Mouse (Mus musculus): ENCODE results near the gene Arl1.
"Not testable (repeated sequence)": the region's sequence is repeated elsewhere in the genome, so short reads cannot be mapped to it uniquely, and the experiment has no call there.

Gene Arl1

DNA sequence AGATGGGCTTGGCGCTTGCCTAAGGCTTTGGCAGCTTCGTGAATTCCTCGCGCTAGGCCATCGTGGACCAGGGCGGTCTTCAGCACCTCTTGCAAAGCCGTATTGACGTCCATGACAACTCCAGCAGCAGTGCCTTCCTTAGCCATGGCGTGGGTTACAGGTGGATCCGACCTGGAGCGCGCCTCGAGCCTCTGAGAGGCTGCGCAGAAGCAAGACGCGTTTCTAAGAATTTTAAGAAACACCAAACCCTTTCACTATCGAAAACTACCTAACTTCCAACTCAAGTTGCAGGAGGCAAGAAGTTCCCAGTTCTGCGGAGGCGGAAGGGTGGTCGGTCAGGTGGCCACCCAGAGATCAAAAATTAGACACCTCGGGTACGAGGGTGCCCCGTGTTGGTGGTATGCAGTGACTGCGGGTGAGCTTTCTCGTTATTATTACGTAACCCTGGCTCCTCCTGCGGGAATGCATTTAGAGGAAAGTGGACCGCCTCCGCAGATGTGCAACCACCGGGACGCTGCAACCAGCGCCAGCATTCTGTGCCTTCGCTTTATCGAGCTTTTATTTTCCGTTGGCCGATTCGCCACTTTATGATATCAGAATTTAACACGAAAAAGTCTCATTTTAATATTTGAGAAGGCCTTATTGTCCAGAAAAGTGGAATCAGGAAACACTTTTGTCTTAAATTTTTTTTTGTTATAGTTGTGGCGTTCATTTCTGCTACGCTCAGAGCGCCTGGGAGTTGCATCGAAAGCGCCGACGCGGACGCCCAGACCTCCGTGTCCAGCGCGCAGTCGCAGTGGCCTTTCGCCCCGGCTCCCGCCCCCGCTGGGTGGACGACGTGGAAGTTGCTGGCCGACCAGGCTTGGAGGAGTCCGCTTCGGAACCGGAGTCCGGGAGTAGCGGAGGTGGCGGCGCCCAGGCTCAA is at the start of gene Arl1:
TSS of gene Arl1 (plus strand) at position 288 of the 925 bp plus-strand sequence.
- DNase-seq (ENCODE audit: low read depth in 1 of 2, low spot score in 2 of 2), result peak; percentile 79 to 87

- no peak for DNase-seq (ENCODE audit: low read depth in 1 of 2, low spot score in 2 of 2)
Measured at GRCm38 (mm10) chr10:88682904-88683563, 47.6 kb upstream of the Arl1 start.

- DNase-seq (ENCODE audit: low read depth in 1 of 2, low spot score in 2 of 2), result no peak
Measured at GRCm38 (mm10) chr10:88684925-88685324, 45.7 kb upstream of the Arl1 start, which contains the start of gene Spic. TSS of gene Spic (minus strand) at chr10:88685015.

GRCm38 (mm10) chr10:88700938-88701337 is 29.7 kb upstream of the Arl1 start:
- DNase-seq (ENCODE audit: low read depth in 1 of 2, low spot score in 2 of 2), result no peak

DNA sequence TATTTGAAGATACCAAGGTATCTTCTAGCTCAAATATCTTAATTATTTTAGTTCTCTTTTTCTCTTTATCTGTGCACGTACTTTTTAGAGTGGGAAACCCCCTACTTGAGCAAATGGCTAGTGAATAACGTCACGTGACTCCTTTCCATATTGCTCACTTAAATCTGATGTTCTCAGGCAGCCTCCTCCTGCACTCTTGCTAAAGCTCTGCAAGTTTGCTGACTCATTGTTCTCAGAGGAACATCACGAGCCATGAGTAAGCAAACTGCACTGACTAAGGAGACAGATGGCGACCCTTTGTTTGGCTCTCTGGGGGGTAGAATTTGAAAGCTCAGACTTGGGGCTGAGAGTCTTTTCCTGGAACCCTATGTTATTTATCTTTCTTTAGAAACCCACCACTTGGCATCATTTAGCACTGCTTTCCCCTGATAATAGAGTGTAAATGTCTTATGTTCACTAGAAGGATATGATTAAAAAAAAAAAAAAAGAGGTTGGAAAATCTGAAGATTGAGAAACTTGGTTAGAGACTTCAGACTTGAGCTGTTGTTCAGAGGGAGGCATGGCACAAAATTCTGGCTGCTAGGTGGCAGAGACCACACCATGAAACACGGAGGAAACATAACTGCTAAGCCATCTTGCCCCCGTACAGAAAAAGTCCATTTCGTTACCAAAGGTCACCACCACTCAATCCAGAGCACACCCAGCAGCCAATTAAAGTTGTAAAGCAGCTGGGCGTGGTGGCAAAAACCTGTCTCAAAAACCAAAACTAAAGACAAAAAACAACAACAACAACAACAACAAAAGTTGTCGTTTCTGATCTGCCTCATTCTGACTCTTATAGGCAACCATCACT is 21.8 kb upstream of the Arl1 start:
- no peak for DNase-seq (ENCODE audit: low read depth in 1 of 2, low spot score in 2 of 2)

DNA sequence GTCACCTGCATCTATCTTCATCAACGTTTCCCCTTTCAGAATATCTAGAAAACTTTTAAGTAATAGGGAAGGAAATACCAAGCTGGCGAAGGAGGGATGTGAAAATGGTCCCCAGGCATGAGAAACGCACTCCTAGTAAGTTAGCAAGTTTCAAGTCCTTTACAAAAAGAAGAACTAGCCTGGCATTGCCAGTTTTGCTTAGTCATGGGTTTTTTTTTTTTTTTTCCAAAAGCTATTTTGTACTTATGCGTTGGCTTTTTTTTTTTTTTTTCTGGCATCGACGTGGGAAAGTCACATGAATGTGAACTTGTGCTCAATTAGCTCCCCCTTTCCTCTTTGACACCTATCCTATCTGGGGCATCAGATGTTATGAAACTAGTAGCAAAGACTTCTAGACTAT is 18.3 kb upstream of the Arl1 start:
- DNase-seq (ENCODE audit: low read depth in 1 of 2, low spot score in 2 of 2), result peak; percentile 23 to 24

- DNase-seq (ENCODE audit: low read depth in 1 of 2, low spot score in 2 of 2), result no peak
Measured at GRCm38 (mm10) chr10:88714744-88715143, 15.9 kb upstream of the Arl1 start.

- DNase-seq (ENCODE audit: low read depth in 1 of 2, low spot score in 2 of 2), result no peak
Measured at GRCm38 (mm10) chr10:88715621-88716020, 15.0 kb upstream of the Arl1 start.

GRCm38 (mm10) chr10:88716986-88717755 is 13.5 kb upstream of the Arl1 start:
- DNase-seq (ENCODE audit: low read depth in 1 of 2, low spot score in 2 of 2), result no peak

DNA sequence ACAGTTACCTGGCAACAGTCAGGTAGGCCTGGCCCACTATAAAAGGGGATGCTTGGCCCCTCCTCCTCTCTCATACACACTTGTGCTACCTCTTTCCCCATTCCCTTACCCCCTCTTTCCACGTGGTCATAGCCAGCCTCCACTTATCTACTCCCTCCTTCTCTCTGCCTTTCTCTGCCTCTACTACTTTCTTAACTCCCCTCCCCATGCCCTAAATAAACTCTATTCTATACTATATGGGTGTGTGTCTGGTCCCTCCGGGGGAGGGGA is 13.0 kb upstream of the Arl1 start:
- no peak for DNase-seq (ENCODE audit: low read depth in 1 of 2, low spot score in 2 of 2)

DNA sequence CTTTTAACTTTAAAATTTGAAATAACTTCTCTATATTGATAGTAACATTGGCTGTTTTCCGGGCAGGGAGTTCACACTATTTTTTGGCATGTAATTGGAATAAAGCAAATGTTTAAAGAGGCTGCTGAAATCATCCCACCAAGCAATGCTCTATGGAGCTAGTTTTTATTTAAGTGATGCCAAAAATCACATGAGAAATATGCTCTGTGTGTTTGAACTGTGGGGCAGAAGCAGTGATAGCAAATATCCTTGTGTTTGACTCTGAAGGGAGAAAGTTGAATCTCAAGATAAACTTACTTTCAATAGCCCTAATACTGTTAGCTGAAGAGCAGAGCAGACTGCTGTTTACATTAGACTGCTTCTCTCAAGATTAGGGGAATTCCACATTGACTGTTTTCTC is 11.0 kb upstream of the Arl1 start:
- DNase-seq (ENCODE audit: low read depth in 1 of 2, low spot score in 2 of 2), result no peak

DNA sequence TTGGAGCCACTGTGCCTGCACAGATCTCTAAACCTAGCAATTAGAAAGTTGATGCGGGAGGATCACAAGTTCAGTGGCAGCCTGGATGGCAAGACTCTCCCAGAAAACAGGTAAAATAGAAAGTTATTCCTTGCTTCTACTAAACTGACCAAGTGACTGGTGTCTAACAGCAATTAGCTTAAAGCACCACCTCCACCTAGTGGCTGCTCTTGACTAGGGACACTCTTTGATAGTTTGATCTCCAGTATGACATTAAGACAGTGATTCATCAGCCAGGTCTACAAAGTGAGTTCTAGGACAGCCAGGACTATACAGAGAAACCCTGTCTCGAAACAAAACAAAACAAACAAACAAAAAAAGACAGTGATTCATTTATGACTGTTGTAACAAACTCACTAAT is 5.3 kb upstream of the Arl1 start:
- DNase-seq (ENCODE audit: low read depth in 1 of 2, low spot score in 2 of 2), result peak in 1 of 2 experiments; percentile 33

GRCm38 (mm10) chr10:88727128-88727527 is 3.5 kb upstream of the Arl1 start:
- DNase-seq (ENCODE audit: low read depth in 1 of 2, low spot score in 2 of 2), result peak in 1 of 2 experiments; percentile 30

DNA sequence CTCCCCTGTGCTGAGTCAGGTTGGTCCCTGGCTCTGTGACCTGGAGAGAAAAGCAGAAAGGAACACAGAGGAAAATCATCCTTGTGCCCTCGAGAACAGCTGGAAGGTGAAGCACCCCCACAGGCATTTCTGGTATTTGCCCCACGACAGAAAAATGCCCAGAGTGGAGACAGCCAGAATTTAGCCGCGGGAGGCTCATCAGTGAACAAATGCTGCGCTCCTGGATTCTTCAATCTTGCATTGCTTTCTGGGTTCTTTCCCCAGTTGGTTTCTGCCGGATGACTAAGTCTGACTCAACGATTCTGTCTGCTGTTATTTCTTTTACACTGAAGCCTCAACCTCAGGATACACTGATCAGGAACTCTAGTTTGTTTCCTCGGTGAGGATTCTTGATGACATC is 2.5 kb upstream of the Arl1 start:
- DNase-seq (ENCODE audit: low read depth in 1 of 2, low spot score in 2 of 2), result no peak

DNA sequence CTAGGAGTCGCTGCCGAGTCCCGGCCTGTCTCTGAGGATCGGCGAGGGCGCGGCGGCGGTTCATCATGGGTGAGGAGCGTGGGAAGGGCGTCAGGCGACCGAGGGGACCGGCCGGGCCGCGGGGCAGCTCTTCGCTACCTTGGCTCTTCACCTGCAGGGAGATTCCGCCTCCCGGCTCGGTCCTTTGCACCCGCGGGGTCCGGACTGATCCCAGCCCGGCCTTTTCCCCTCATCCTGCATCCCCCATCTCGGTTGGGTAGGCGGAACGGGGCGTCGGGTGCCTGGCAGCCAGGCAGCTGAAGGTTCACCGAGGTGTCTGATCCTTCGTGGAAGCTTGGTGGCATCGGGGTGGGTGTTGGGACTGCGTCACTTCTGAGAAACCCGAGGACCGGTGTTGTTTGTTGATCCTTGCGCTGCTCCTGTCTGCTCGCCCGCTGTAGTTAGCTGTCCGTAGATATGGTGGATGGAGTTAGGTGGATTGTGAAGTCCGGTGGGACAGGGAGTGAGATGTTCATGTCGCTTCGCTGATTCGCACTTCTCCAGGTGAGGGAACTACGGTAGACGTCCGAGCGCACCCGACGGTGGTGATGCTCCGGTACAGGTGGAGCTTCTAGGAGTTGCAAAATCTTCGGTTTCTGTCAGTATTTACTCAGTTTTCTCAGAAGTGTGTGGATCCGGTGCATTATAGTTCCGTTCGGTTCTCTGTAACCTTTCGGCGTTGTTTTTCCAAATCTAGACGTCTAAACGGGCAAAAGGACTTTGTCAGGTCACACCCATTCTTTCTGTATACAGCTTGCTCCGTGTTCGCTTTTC is 1.0 kb downstream of the Arl1 start:
- no peak for DNase-seq (ENCODE audit: low read depth in 1 of 2, low spot score in 2 of 2)

DNA sequence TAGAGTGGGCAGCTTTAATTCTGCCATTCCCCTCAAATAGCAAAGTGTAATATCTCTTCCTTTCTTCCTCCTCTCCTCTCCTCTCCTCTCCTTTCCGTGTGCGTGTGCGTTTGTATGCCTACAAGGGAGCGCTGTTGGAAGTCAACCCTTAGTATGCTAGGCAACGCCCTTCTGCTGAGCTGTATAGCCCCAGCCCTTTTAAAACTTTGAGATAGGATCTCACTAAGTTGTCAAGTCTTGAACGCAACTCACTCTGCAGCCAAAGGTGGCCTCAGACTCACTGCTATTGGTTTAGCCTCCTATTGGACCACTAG is 1.6 kb downstream of the Arl1 start:
- no peak for DNase-seq (ENCODE audit: low read depth in 1 of 2, low spot score in 2 of 2)

- not testable (repeated sequence) for DNase-seq (ENCODE audit: low read depth in 1 of 2, low spot score in 2 of 2)
Measured at GRCm38 (mm10) chr10:88739074-88739473, 8.4 kb downstream of the Arl1 start.

GRCm38 (mm10) chr10:88739818-88740217 is 9.2 kb downstream of the Arl1 start:
- DNase-seq (ENCODE audit: low read depth in 1 of 2, low spot score in 2 of 2), result no peak

GRCm38 (mm10) chr10:88740781-88741180 is 10.1 kb downstream of the Arl1 start:
- no peak for DNase-seq (ENCODE audit: low read depth in 1 of 2, low spot score in 2 of 2)

DNA sequence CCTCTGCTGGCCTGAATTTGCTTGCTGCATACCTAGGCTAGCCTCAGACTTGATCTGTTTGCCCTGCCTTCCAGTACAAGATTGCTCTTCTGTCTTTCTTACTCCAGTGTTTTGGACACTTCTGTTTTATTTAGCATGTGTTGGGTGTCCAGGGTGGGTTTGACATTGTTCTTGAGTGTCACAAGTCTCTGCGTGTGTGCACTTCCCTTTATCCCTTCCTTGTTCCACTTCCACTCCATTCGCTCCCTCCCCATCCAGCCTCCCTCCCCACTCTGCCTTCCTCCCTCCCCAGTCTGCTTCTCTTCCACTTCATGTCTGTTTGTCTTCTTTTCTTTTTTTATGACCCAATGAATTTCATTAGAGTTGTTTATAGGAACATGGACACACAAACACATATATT is 10.8 kb downstream of the Arl1 start:
- no peak for DNase-seq (ENCODE audit: low read depth in 1 of 2, low spot score in 2 of 2)

All from monocyte, adult 2 months (primary cell).